Mouse (Mus musculus) brain, embryonic 14.5 days (tissue): ENCODE results near the gene Pemt.

Source experiments
- CTCF ChIP-seq: fragments of 200-500 bp; IDR thresholded peaks from 2 replicates; pipeline ENCODE4 v1.5.1; 2012; ENCODE audit warnings: inconsistent platforms, mild to moderate bottlenecking, moderate library complexity, borderline replicate concordance; ENCODE audit not compliant: insufficient read depth, insufficient read length; ENCODE audit errors: extremely low read depth
- POLR2A ChIP-seq: fragments of 200-500 bp; IDR thresholded peaks from 2 replicates; pipeline ENCODE4 v1.6.1; 2012; ENCODE audit warnings: mild to moderate bottlenecking, inconsistent platforms, borderline replicate concordance; ENCODE audit not compliant: poor library complexity, insufficient read depth, insufficient read length, severe bottlenecking; ENCODE audit errors: extremely low read depth

DNA sequence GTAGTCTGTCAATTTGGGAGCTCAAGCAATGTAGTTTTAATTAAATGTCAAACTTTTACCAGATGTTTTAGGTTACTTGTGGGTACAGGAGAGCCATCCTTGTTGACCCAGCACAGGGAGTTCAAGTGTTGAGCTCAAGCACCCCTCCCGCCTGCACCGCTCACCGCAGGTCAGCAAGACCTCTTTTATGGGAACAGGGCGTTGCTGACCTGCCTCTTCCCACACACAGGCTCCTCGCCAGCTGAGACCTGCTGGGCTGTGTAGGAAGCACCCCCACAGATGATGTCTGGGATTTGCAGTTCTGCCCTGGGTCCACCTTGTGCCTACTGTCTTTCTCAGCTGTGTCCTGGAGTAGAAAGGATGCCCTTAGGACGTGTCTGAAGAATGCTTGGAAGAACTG, 89.5 kb downstream of the Pemt start:
- TF ChIP-seq POLR2A (no peak), CTCF (no peak)
